Mouse (Mus musculus) neutrophil, adult 5-6 weeks (primary cell): ENCODE results near the gene Med4. TPM values are rescaled to one million over a fixed set of nuclear protein-coding genes. Genes with fewer than 3 reads are reported as not detected.
A peak's percentile ranks its signal among the peaks of the same experiment; 100 is the strongest.

Experiments used
- ATAC-seq: fragments of 151-379, 151-347 bp; 2 replicates; pipeline ENCODE4 v1.8.0; 2017; ENCODE audit warnings: mild to moderate bottlenecking, moderate TSS enrichment; ENCODE audit not compliant: insufficient number of reproducible peaks, poor library complexity, low FRiP score, severe bottlenecking; ENCODE audit errors: extremely low read depth
- total RNA-seq: library from RNA; stranded (forward); fragments of 200-1000 nt; gene quantifications from 2 replicates; pipeline ENCODE4 v1.2.3, GENCODE M21; 2017

Gene Med4
- total RNA-seq: 64.4 and 64.7 TPM in 2 replicates

- peak; percentile 98 for ATAC-seq
Measured at GRCm38 (mm10) chr14:73509765-73510423, at the start of gene Med4. Med4 (plus strand) TSS chr14:73510025.

- no peak for ATAC-seq
Measured at GRCm38 (mm10) chr14:73460514-73461134, 49.2 kb upstream of the Med4 start.

- no peak for ATAC-seq
Measured at GRCm38 (mm10) chr14:73462211-73462610, 47.6 kb upstream of the Med4 start.

GRCm38 (mm10) chr14:73467697-73468096, 42.1 kb upstream of the Med4 start:
- ATAC-seq: no peak

GRCm38 (mm10) chr14:73469506-73469905, 40.3 kb upstream of the Med4 start:
- ATAC-seq: no peak

- ATAC-seq: no peak
Measured at GRCm38 (mm10) chr14:73470593-73470992, 39.2 kb upstream of the Med4 start.

GRCm38 (mm10) chr14:73472205-73472604, 37.6 kb upstream of the Med4 start:
- ATAC-seq: no peak

- ATAC-seq: no peak
Measured at GRCm38 (mm10) chr14:73473670-73474460, 36.0 kb upstream of the Med4 start.

- peak; percentile 73; the same call in 1 of the 2 replicates for ATAC-seq
Measured at GRCm38 (mm10) chr14:73474636-73475093, 35.2 kb upstream of the Med4 start.

- no peak for ATAC-seq
Measured at GRCm38 (mm10) chr14:73475506-73475905, 34.3 kb upstream of the Med4 start.

GRCm38 (mm10) chr14:73476361-73476934, 33.4 kb upstream of the Med4 start:
- no peak for ATAC-seq

GRCm38 (mm10) chr14:73477077-73477476, 32.7 kb upstream of the Med4 start:
- no peak for ATAC-seq

GRCm38 (mm10) chr14:73478321-73478720, 31.5 kb upstream of the Med4 start:
- ATAC-seq: no peak

- ATAC-seq: no peak
Measured at GRCm38 (mm10) chr14:73479771-73480170, 30.1 kb upstream of the Med4 start.

GRCm38 (mm10) chr14:73483516-73484229, 26.2 kb upstream of the Med4 start:
- ATAC-seq: no peak

GRCm38 (mm10) chr14:73484366-73485110, 25.3 kb upstream of the Med4 start:
- ATAC-seq: no peak

- ATAC-seq: no peak
Measured at GRCm38 (mm10) chr14:73486641-73487040, 23.2 kb upstream of the Med4 start.

GRCm38 (mm10) chr14:73493356-73493755, 16.5 kb upstream of the Med4 start:
- no peak for ATAC-seq
